Mouse (Mus musculus) lung, adult 2 months (tissue): ENCODE data around the gene Pkd1l1.

Experiments used
- CTCF ChIP-seq: fragments of 200-500 bp; IDR thresholded peaks from 2 replicates; pipeline ENCODE4 v1.5.1; 2011; ENCODE audit warnings: mild to moderate bottlenecking, low read length, control low read depth; ENCODE audit not compliant: insufficient read depth
- POLR2A ChIP-seq: fragments of 200-500 bp; IDR thresholded peaks from 2 replicates; pipeline ENCODE4 v1.6.1; 2011; ENCODE audit warnings: low read depth, mild to moderate bottlenecking, control low read depth, low read length, borderline replicate concordance; ENCODE audit errors: extremely low read depth

GRCm38 (mm10) chr11:8804178-8804577 is 168.9 kb downstream of the Pkd1l1 start:
- no peak for TF ChIP-seq POLR2A
- no peak for TF ChIP-seq CTCF
